Mouse (Mus musculus): ENCODE data around the gene Xxylt1.

Xxylt1 gene

GRCm38 (mm10) chr16:31081125-31081664 is at the start of gene Xxylt1:
Xxylt1 (minus strand) TSS chr16:31081432.
- DNase-seq (ENCODE audit: low read depth in 2 of 2, low spot score in 2 of 2), result peak; percentile 90 to 91

GRCm38 (mm10) chr16:31128116-31128515 is 46.9 kb upstream of the Xxylt1 start:
- no peak for DNase-seq (ENCODE audit: low read depth in 2 of 2, low spot score in 2 of 2)

GRCm38 (mm10) chr16:31124991-31125390 is 43.8 kb upstream of the Xxylt1 start:
- no peak for DNase-seq (ENCODE audit: low read depth in 2 of 2, low spot score in 2 of 2)

- DNase-seq (ENCODE audit: low read depth in 2 of 2, low spot score in 2 of 2), result no peak
Measured at GRCm38 (mm10) chr16:31121612-31122011, 40.4 kb upstream of the Xxylt1 start.

GRCm38 (mm10) chr16:31113596-31113995 is 32.4 kb upstream of the Xxylt1 start:
- no peak for DNase-seq (ENCODE audit: low read depth in 2 of 2, low spot score in 2 of 2)

GRCm38 (mm10) chr16:31101352-31101751 is 20.1 kb upstream of the Xxylt1 start:
- no peak for DNase-seq (ENCODE audit: low read depth in 2 of 2, low spot score in 2 of 2)

- DNase-seq (ENCODE audit: low read depth in 2 of 2, low spot score in 2 of 2), result no peak
Measured at GRCm38 (mm10) chr16:31099906-31100305, 18.7 kb upstream of the Xxylt1 start.

- DNase-seq (ENCODE audit: low read depth in 2 of 2, low spot score in 2 of 2), result no peak
Measured at GRCm38 (mm10) chr16:31094036-31094435, 12.8 kb upstream of the Xxylt1 start.

- no peak for DNase-seq (ENCODE audit: low read depth in 2 of 2, low spot score in 2 of 2)
Measured at GRCm38 (mm10) chr16:31093186-31093585, 12.0 kb upstream of the Xxylt1 start.

- DNase-seq (ENCODE audit: low read depth in 2 of 2, low spot score in 2 of 2), result no peak
Measured at GRCm38 (mm10) chr16:31081891-31082290, 659 bp upstream of the Xxylt1 start.

- DNase-seq (ENCODE audit: low read depth in 2 of 2, low spot score in 2 of 2), result peak; percentile 19 to 37
Measured at GRCm38 (mm10) chr16:31080573-31081051, 620 bp downstream of the Xxylt1 start.

GRCm38 (mm10) chr16:31077396-31077795 is 3.8 kb downstream of the Xxylt1 start:
- no peak for DNase-seq (ENCODE audit: low read depth in 2 of 2, low spot score in 2 of 2)

GRCm38 (mm10) chr16:31076436-31076835 is 4.8 kb downstream of the Xxylt1 start:
- DNase-seq (ENCODE audit: low read depth in 2 of 2, low spot score in 2 of 2), result no peak

GRCm38 (mm10) chr16:31074324-31074908 is 6.8 kb downstream of the Xxylt1 start:
- DNase-seq (ENCODE audit: low read depth in 2 of 2, low spot score in 2 of 2), result no peak

- no peak for DNase-seq (ENCODE audit: low read depth in 2 of 2, low spot score in 2 of 2)
Measured at GRCm38 (mm10) chr16:31071731-31072130, 9.5 kb downstream of the Xxylt1 start.

GRCm38 (mm10) chr16:31070358-31071133 is 10.7 kb downstream of the Xxylt1 start:
- DNase-seq (ENCODE audit: low read depth in 2 of 2, low spot score in 2 of 2), result peak; percentile 74 to 78

GRCm38 (mm10) chr16:31069211-31070166 is 11.7 kb downstream of the Xxylt1 start:
- DNase-seq (ENCODE audit: low read depth in 2 of 2, low spot score in 2 of 2), result no peak

- DNase-seq (ENCODE audit: low read depth in 2 of 2, low spot score in 2 of 2), result no peak
Measured at GRCm38 (mm10) chr16:31068280-31068679, 13.0 kb downstream of the Xxylt1 start.

GRCm38 (mm10) chr16:31066344-31067098 is 14.7 kb downstream of the Xxylt1 start:
- peak; percentile 12 to 37 for DNase-seq (ENCODE audit: low read depth in 2 of 2, low spot score in 2 of 2)

GRCm38 (mm10) chr16:31064782-31065181 is 16.4 kb downstream of the Xxylt1 start:
- no peak for DNase-seq (ENCODE audit: low read depth in 2 of 2, low spot score in 2 of 2)

Measured in CD8-positive naive resting alpha-beta T cell, adult 2 months (primary cell).